8 mouse cellular contexts compared by ENCODE assay signal in genomic region chr17:25893975-25894617, GRCm38 (mm10). TPM values are rescaled to one million over a fixed set of nuclear protein-coding genes. Genes with fewer than 3 reads are reported as not detected.
A peak's percentile ranks its signal among the peaks of the same experiment; 100 is the strongest.
DNase-seq lines count a peak whose midpoint lies in the region; ATAC-seq and TF ChIP-seq lines count a peak whose summit lies in the region.

No protein-coding gene starts in this region.

- peak; percentile 95 for ATAC-seq in common myeloid progenitor, adult 5-6 weeks (replicated peaks; ENCODE audit: low read depth, poor library complexity, severe bottlenecking)
- ATAC-seq in kidney, embryonic 16.5 days (ENCODE audit: low FRiP score, low TSS enrichment), result peak; percentile 80
- peak; percentile 78; the same call in 1 of the 2 replicates for ATAC-seq in lung, embryonic 16.5 days (ENCODE audit: low read depth)

- H3K4me1 ChIP-seq in heart, embryonic 10.5 days, result peaks cover 20% of the 10 kb centered on the region
- peaks cover 18% of the 10 kb centered on the region; the same call in 1 of the 2 replicates for H3K4me1 ChIP-seq in kidney, embryonic 16.5 days (ENCODE audit: insufficient read depth, low read length)
- H3K4me1 ChIP-seq in lung, embryonic 16.5 days (replicated peaks; ENCODE audit: control insufficient read depth, insufficient read depth, low read length), result no peaks in the 10 kb centered on the region
- H3K4me1 ChIP-seq in olfactory bulb, adult 2 months (ENCODE audit: control insufficient read depth, insufficient read depth, low read length), result peaks cover 12% of the 10 kb centered on the region; the same call in 1 of the 2 replicates

- H3K9me3 ChIP-seq in heart, embryonic 10.5 days, result no peaks in the 10 kb centered on the region
- H3K9me3 ChIP-seq in kidney, embryonic 16.5 days (ENCODE audit: low read length), result no peaks in the 10 kb centered on the region
- H3K9me3 ChIP-seq in lung, embryonic 16.5 days (ENCODE audit: control insufficient read depth, low read length), result no peaks in the 10 kb centered on the region

- DNase-seq in CD8-positive naive resting alpha-beta T cell, adult 2 months (ENCODE audit: low read depth in 2 of 2, low spot score in 2 of 2), result peak; percentile 58 to 63
- peak; percentile 82 for DNase-seq in R1 (ENCODE audit: low read depth, low spot score)
- peak; percentile 89 for DNase-seq in heart, embryonic 10.5 days (ENCODE audit: low spot score)
- peak; percentile 65 to 66 for DNase-seq in thymus, postnatal 36 days

- H3K27ac ChIP-seq in heart, embryonic 10.5 days, result no peak overlapping the region; the same call in 1 of the 2 replicates
- peak overlapping the region; percentile 54; the same call in 1 of the 2 replicates for H3K27ac ChIP-seq in kidney, embryonic 16.5 days (ENCODE audit: low read length)
- H3K27ac ChIP-seq in lung, embryonic 16.5 days (ENCODE audit: low read length), result no peak overlapping the region
- H3K27ac ChIP-seq in olfactory bulb, adult 2 months (ENCODE audit: insufficient read depth, low read depth, low read length), result no peak overlapping the region

- no peak overlapping the region for H3K9ac ChIP-seq in kidney, embryonic 16.5 days (replicated peaks; ENCODE audit: low read length)
- H3K9ac ChIP-seq in lung, embryonic 16.5 days (ENCODE audit: low read length), result no peak overlapping the region

- H3K4me2 ChIP-seq in kidney, embryonic 16.5 days (replicated peaks; ENCODE audit: low read depth, low read length), result no peak overlapping the region
- H3K4me2 ChIP-seq in lung, embryonic 16.5 days (ENCODE audit: low read depth, low read length), result no peak overlapping the region

- H3K27me3 ChIP-seq in heart, embryonic 10.5 days (ENCODE audit: insufficient read depth, poor library complexity, severe bottlenecking), result no peaks in the 10 kb centered on the region
- H3K27me3 ChIP-seq in kidney, embryonic 16.5 days (ENCODE audit: insufficient read depth, low read length), result no peaks in the 10 kb centered on the region
- H3K27me3 ChIP-seq in lung, embryonic 16.5 days (ENCODE audit: control insufficient read depth, insufficient read depth, low read depth, low read length), result no peaks in the 10 kb centered on the region

- peak; percentile 64 for TF ChIP-seq CTCF in olfactory bulb, adult 2 months (IDR thresholded peaks at IDR 0.05; ENCODE audit: insufficient read depth, low read depth, low read length)

- WGBS in heart, embryonic 10.5 days, result 26% methylated on average over 2 of the region's 2 CpGs
- WGBS in kidney, embryonic 16.5 days, result 41% methylated on average over 2 of the region's 2 CpGs
- 30% methylated on average over 2 of the region's 2 CpGs for WGBS in lung, embryonic 16.5 days
- WGBS in olfactory bulb, adult 2 months, result 35% methylated on average over 2 of the region's 2 CpGs

- TF ChIP-seq POLR2A in olfactory bulb, adult 2 months (IDR thresholded peaks at IDR 0.05; ENCODE audit: insufficient read depth, low read depth, low read length), result no peak

- peaks cover 14% of the 10 kb centered on the region for H3K36me3 ChIP-seq in heart, embryonic 10.5 days
- 0 out of 2 replicates have a peak, but pooled peaks cover 5% of the 10 kb centered on the region for H3K36me3 ChIP-seq in kidney, embryonic 16.5 days (ENCODE audit: insufficient read depth, low read length)
- H3K36me3 ChIP-seq in lung, embryonic 16.5 days (ENCODE audit: control insufficient read depth, insufficient read depth, low read length), result no peaks in the 10 kb centered on the region

- no peak overlapping the region for H3K4me3 ChIP-seq in heart, embryonic 10.5 days
- no peak overlapping the region for H3K4me3 ChIP-seq in kidney, embryonic 16.5 days (ENCODE audit: low read length)
- H3K4me3 ChIP-seq in lung, embryonic 16.5 days (ENCODE audit: low read length), result no peak overlapping the region
- H3K4me3 ChIP-seq in olfactory bulb, adult 2 months (ENCODE audit: insufficient read depth, low read depth, low read length), result no peak overlapping the region

RNA-seq across cellular contexts. Expression of gene Wfikkn1, which starts 13.4 kb away (rescaled TPM):
- total RNA-seq in common myeloid progenitor, adult 5-6 weeks (2017), result 0.78 and 1.0 TPM in 2 replicates
- polyA plus RNA-seq in heart, embryonic 10.5 days (2016; fragmentation: Nextera tagmentation; extraction: Ambion mirVana), result 0.96 and 3.8 TPM in 2 replicates
- 0.71 and 1.0 TPM in 2 replicates for polyA plus RNA-seq in kidney, embryonic 16.5 days (2015; fragmentation: Nextera tagmentation; extraction: Ambion mirVana)
- polyA plus RNA-seq in lung, embryonic 16.5 days (2015; fragmentation: Nextera tagmentation; extraction: Ambion mirVana), result 0.43 and 0.50 TPM in 2 replicates
- polyA plus RNA-seq in olfactory bulb, adult 2 months (2012; ENCODE audit: insufficient read depth, insufficient read length, low replicate concordance, missing spikeins), result not detected in 2 replicates

RNA-seq across cellular contexts. Expression of gene Mettl26, which starts 19.2 kb away (rescaled TPM):
- 13.9 and 15.9 TPM in 2 replicates for total RNA-seq in common myeloid progenitor, adult 5-6 weeks (2017)
- polyA plus RNA-seq in heart, embryonic 10.5 days (2016; fragmentation: Nextera tagmentation; extraction: Ambion mirVana), result 46.7 and 55.4 TPM in 2 replicates
- polyA plus RNA-seq in kidney, embryonic 16.5 days (2015; fragmentation: Nextera tagmentation; extraction: Ambion mirVana), result 100 and 102 TPM in 2 replicates
- polyA plus RNA-seq in lung, embryonic 16.5 days (2015; fragmentation: Nextera tagmentation; extraction: Ambion mirVana), result 54.2 and 58.4 TPM in 2 replicates
- polyA plus RNA-seq in olfactory bulb, adult 2 months (2012; ENCODE audit: insufficient read depth, insufficient read length, low replicate concordance, missing spikeins), result not detected in 2 replicates

RNA-seq across cellular contexts. Expression of gene Rab40c, which starts 25.4 kb away (rescaled TPM):
- total RNA-seq in common myeloid progenitor, adult 5-6 weeks (2017), result 1.0 and 7.0 TPM in 2 replicates
- polyA plus RNA-seq in heart, embryonic 10.5 days (2016; fragmentation: Nextera tagmentation; extraction: Ambion mirVana), result 22.2 and 24.4 TPM in 2 replicates
- 33.5 and 33.7 TPM in 2 replicates for polyA plus RNA-seq in kidney, embryonic 16.5 days (2015; fragmentation: Nextera tagmentation; extraction: Ambion mirVana)
- 23.4 and 26.5 TPM in 2 replicates for polyA plus RNA-seq in lung, embryonic 16.5 days (2015; fragmentation: Nextera tagmentation; extraction: Ambion mirVana)
- polyA plus RNA-seq in olfactory bulb, adult 2 months (2012; ENCODE audit: insufficient read depth, insufficient read length, low replicate concordance, missing spikeins), result not detected in 2 replicates

RNA-seq across cellular contexts. Expression of gene Mcrip2, which starts 25.5 kb away (rescaled TPM):
- total RNA-seq in common myeloid progenitor, adult 5-6 weeks (2017), result 22.3 and 24.0 TPM in 2 replicates
- 133 and 201 TPM in 2 replicates for polyA plus RNA-seq in heart, embryonic 10.5 days (2016; fragmentation: Nextera tagmentation; extraction: Ambion mirVana)
- polyA plus RNA-seq in kidney, embryonic 16.5 days (2015; fragmentation: Nextera tagmentation; extraction: Ambion mirVana), result 72.9 and 79.2 TPM in 2 replicates
- polyA plus RNA-seq in lung, embryonic 16.5 days (2015; fragmentation: Nextera tagmentation; extraction: Ambion mirVana), result 20.6 and 21.6 TPM in 2 replicates
- polyA plus RNA-seq in olfactory bulb, adult 2 months (2012; ENCODE audit: insufficient read depth, insufficient read length, low replicate concordance, missing spikeins), result not detected in 2 replicates

RNA-seq across cellular contexts. Expression of gene Wdr90, which starts 32.8 kb away (rescaled TPM):
- total RNA-seq in common myeloid progenitor, adult 5-6 weeks (2017), result 18.6 and 23.8 TPM in 2 replicates
- 22.4 and 31.7 TPM in 2 replicates for polyA plus RNA-seq in heart, embryonic 10.5 days (2016; fragmentation: Nextera tagmentation; extraction: Ambion mirVana)
- 33.1 and 33.5 TPM in 2 replicates for polyA plus RNA-seq in kidney, embryonic 16.5 days (2015; fragmentation: Nextera tagmentation; extraction: Ambion mirVana)
- 32.6 and 33.4 TPM in 2 replicates for polyA plus RNA-seq in lung, embryonic 16.5 days (2015; fragmentation: Nextera tagmentation; extraction: Ambion mirVana)
- polyA plus RNA-seq in olfactory bulb, adult 2 months (2012; ENCODE audit: insufficient read depth, insufficient read length, low replicate concordance, missing spikeins), result not detected in 2 replicates

Comparison
In these comparisons a context has a peak if more than half of its experiments do, and no peak if none do; other contexts are left out.
1. RNA of gene Rab40c, which starts 25.4 kb away (polyA plus RNA-seq): 33.5 to 33.7 TPM in kidney, embryonic 16.5 days, 22.2 to 24.4 TPM in heart, embryonic 10.5 days and 23.4 to 26.5 TPM in lung, embryonic 16.5 days; not detected in olfactory bulb, adult 2 months; every median in the first group is over 10 times any median in the second.
2. Peak in every context shown above with its lines, with median percentiles within 50 percentile points of each other: DNase-seq and ATAC-seq.